Mouse (Mus musculus) E14TG2a.4 (cell line): Measurements from ENCODE around the gene Dnah2.

Experiments
- CTCF ChIP-seq: conservative IDR thresholded peaks from 2 replicates; pipeline ENCODE4 v1.5.1; 2014; ENCODE audit warnings: low read length
- NANOG ChIP-seq: IDR thresholded peaks from 2 replicates; pipeline ENCODE4 v1.6.1; 2014; ENCODE audit warnings: borderline replicate concordance, low read length, mixed read lengths
- POU5F1 ChIP-seq: IDR thresholded peaks from 2 replicates; pipeline ENCODE4 v1.6.1; 2014; ENCODE audit warnings: low read length, borderline replicate concordance

DNA sequence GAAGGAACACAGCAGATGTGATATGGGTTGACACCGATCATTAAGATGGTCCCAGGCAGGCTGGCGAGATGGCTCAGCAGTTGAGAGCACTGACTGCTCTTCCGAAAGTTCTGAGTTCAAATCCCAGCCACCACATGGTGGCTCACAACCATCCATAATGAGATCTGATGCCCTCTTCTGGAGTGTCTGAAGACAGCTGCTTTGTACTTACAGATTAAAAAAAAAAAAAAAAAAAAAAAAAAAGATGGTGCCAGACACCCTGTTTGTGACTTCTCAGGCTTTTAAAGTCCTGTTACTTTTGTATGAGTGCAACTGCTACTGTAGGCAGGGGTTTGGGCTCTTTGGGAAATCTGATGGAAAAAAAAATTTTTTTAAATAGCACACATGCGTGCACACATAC is 160.2 kb downstream of the Dnah2 start:
- TF ChIP-seq CTCF (no peak), NANOG (no peak), POU5F1 (no peak)
